Mouse (Mus musculus) G1E (cell line): Measurements from ENCODE around the gene Casc4. TPM values are rescaled to one million over a fixed set of nuclear protein-coding genes. Genes with fewer than 3 reads are reported as not detected.

Experiments used
- ATAC-seq: 2 replicates; pipeline ENCODE4 v1.8.0; 2016; ENCODE audit warnings: mild to moderate bottlenecking; ENCODE audit not compliant: insufficient number of reproducible peaks, poor library complexity, low FRiP score, severe bottlenecking; ENCODE audit errors: extremely low read depth
- DNase-seq: peaks from one replicate; pipeline ENCODE4 v3.0.0; 2012; ENCODE audit warnings: low spot score
- H3K27me3 ChIP-seq: 2 replicates; pipeline ENCODE4 v1.6.1; 2012; ENCODE audit warnings: mild to moderate bottlenecking, low read length, inconsistent platforms; ENCODE audit not compliant: insufficient read depth
- H3K36me3 ChIP-seq: replicated peaks from 2 replicates; pipeline ENCODE3; 2012; ENCODE audit warnings: mild to moderate bottlenecking, inconsistent platforms
- H3K4me1 ChIP-seq: 2 replicates; pipeline ENCODE4 v1.6.1; 2012; ENCODE audit warnings: low read depth, low read length, inconsistent platforms, mixed read lengths; ENCODE audit not compliant: insufficient read depth
- H3K4me3 ChIP-seq: 2 replicates; pipeline ENCODE4 v1.5.1; 2012; ENCODE audit warnings: low read depth, mild to moderate bottlenecking, inconsistent platforms, low read length, moderate library complexity, mixed read lengths
- H3K9me3 ChIP-seq: replicated peaks from 2 replicates; pipeline ENCODE4 v1.6.1; 2012; ENCODE audit warnings: inconsistent platforms
- CTCF ChIP-seq: IDR thresholded peaks from 2 replicates; pipeline ENCODE4 v1.5.1; 2012; ENCODE audit warnings: low read depth, low read length, inconsistent platforms, mixed read lengths
- GATA1 ChIP-seq: IDR thresholded peaks from 2 replicates; pipeline ENCODE4 v1.6.1; 2012; ENCODE audit warnings: borderline replicate concordance, low read length, inconsistent platforms, mixed read lengths
- GATA2 ChIP-seq: IDR thresholded peaks from 2 replicates; pipeline ENCODE4 v1.6.1; 2012; ENCODE audit warnings: low read depth, low read length, inconsistent platforms, borderline replicate concordance
- POLR2AphosphoS5 ChIP-seq: IDR thresholded peaks from 2 replicates; pipeline ENCODE4 v1.6.1; 2012; ENCODE audit warnings: low read depth, low read length, inconsistent platforms; ENCODE audit not compliant: insufficient replicate concordance
- TAL1 ChIP-seq: conservative IDR thresholded peaks from 2 replicates; pipeline ENCODE4 v1.6.1; 2012; ENCODE audit warnings: low read depth, low read length, inconsistent platforms, mixed read lengths
- polyA plus RNA-seq: library from polyadenylated mRNA; stranded (reverse); fragments of >175 nt; gene quantifications from 2 replicates; pipeline ENCODE4 v1.2.3, GENCODE M21; 2012
- total RNA-seq, 2 experiments: library from RNA; stranded (forward) in 1 of 2; stranded (reverse) in 1 of 2; fragments of 200-1000 nt in 1 of 2; fragments of >200 nt in 1 of 2; fragmentation: Nextera tagmentation in 1 of 2; gene quantifications; 2 replicates each; pipeline ENCODE4 v1.2.3; 2014 to 2017

Gene Casc4
- total RNA-seq (2014; fragmentation: Nextera tagmentation) (51.8 and 75.4 TPM in 2 replicates), total RNA-seq (2017) (34.2 and 38.6 TPM in 2 replicates), polyA plus RNA-seq (14.3 and 16.9 TPM in 2 replicates)

GRCm38 (mm10) chr2:121866632-121867050 lies at the start of gene Casc4:
Gene Casc4 (plus strand): TSS chr2:121866970.
- H3K9me3 ChIP-seq: no peaks in the 10 kb centered on the region
- TF ChIP-seq GATA1 (no peak), POLR2AphosphoS5 (no peak), TAL1 (no peak), CTCF (no peak), GATA2 (no peak)
- H3K4me1 ChIP-seq: peaks cover 16% of the 10 kb centered on the region
- DNase-seq (peak; percentile 95), ATAC-seq (peak; percentile 86)
- peak within 1 kb of the TSS; percentile 94 for H3K4me3 ChIP-seq
- peaks cover 20% of the 10 kb centered on the region for H3K36me3 ChIP-seq
- peaks cover 10% of the 10 kb centered on the region for H3K27me3 ChIP-seq

- DNase-seq (no peak), ATAC-seq (no peak)
- H3K27me3 ChIP-seq: peaks cover 3% of the 10 kb centered on the region; the same call in 1 of the 2 replicates
- H3K9me3 ChIP-seq: peaks cover 4% of the 10 kb centered on the region
- TF ChIP-seq GATA2 (no peak), GATA1 (no peak), TAL1 (no peak), POLR2AphosphoS5 (no peak), CTCF (no peak)
- peaks cover 13% of the 10 kb centered on the region for H3K4me1 ChIP-seq
- H3K36me3 ChIP-seq: no peaks in the 10 kb centered on the region
- no peak overlapping the region for H3K4me3 ChIP-seq
Measured at GRCm38 (mm10) chr2:121821787-121822186, 45.0 kb upstream of the Casc4 start.

GRCm38 (mm10) chr2:121824653-121825052 lies 42.1 kb upstream of the Casc4 start:
- TF ChIP-seq POLR2AphosphoS5 (no peak), CTCF (no peak), TAL1 (no peak), GATA1 (no peak), GATA2 (no peak)
- Histone ChIP-seq H3K4me3 (no peak overlapping the region), H3K4me1 (peaks cover 13% of the 10 kb centered on the region), H3K27me3 (no peaks in the 10 kb centered on the region), H3K9me3 (peaks cover 4% of the 10 kb centered on the region), H3K36me3 (no peaks in the 10 kb centered on the region)
- DNase-seq (no peak), ATAC-seq (no peak)

- DNase-seq: no peak
- no peak overlapping the region for H3K4me3 ChIP-seq
- no peak for ATAC-seq
- no peaks in the 10 kb centered on the region for H3K36me3 ChIP-seq
- H3K27me3 ChIP-seq: no peaks in the 10 kb centered on the region
- peaks cover 4% of the 10 kb centered on the region for H3K9me3 ChIP-seq
- TF ChIP-seq TAL1: no peak
- no peak for TF ChIP-seq GATA2
- TF ChIP-seq GATA1: no peak
- no peak for TF ChIP-seq CTCF
- no peak for TF ChIP-seq POLR2AphosphoS5
- H3K4me1 ChIP-seq: peaks cover 13% of the 10 kb centered on the region
Measured at GRCm38 (mm10) chr2:121826189-121826588, 40.6 kb upstream of the Casc4 start.

GRCm38 (mm10) chr2:121828411-121828810 lies 38.4 kb upstream of the Casc4 start:
- TF ChIP-seq GATA1 (no peak), POLR2AphosphoS5 (no peak), CTCF (no peak), TAL1 (no peak)

GRCm38 (mm10) chr2:121832484-121832894 lies 34.3 kb upstream of the Casc4 start:
- no peak for TF ChIP-seq GATA1
- no peak for TF ChIP-seq GATA2
- no peak for TF ChIP-seq POLR2AphosphoS5
- TF ChIP-seq CTCF: peak; percentile 16; the same call in 1 of the 2 replicates
- TF ChIP-seq TAL1: no peak
- Histone ChIP-seq H3K9me3 (no peaks in the 10 kb centered on the region), H3K4me1 (peaks cover 14% of the 10 kb centered on the region), H3K27me3 (no peaks in the 10 kb centered on the region), H3K4me3 (no peak overlapping the region), H3K36me3 (no peaks in the 10 kb centered on the region)
- ATAC-seq (peak; percentile 73), DNase-seq (peak; percentile 53)

More at GRCm38 (mm10) chr2:121828411-121828810, 38.4 kb upstream of the Casc4 start:
- DNase-seq: no peak
- no peak overlapping the region for H3K4me3 ChIP-seq
- ATAC-seq: no peak
- no peaks in the 10 kb centered on the region for H3K27me3 ChIP-seq
- H3K36me3 ChIP-seq: no peaks in the 10 kb centered on the region
- peaks cover 23% of the 10 kb centered on the region for H3K4me1 ChIP-seq
- no peaks in the 10 kb centered on the region for H3K9me3 ChIP-seq

GRCm38 (mm10) chr2:121834926-121835325 lies 31.8 kb upstream of the Casc4 start:
- Histone ChIP-seq H3K9me3 (no peaks in the 10 kb centered on the region), H3K36me3 (no peaks in the 10 kb centered on the region), H3K4me3 (no peak overlapping the region), H3K4me1 (peaks cover 10% of the 10 kb centered on the region), H3K27me3 (no peaks in the 10 kb centered on the region; the same call in 1 of the 2 replicates)
- DNase-seq (no peak), ATAC-seq (no peak)
- TF ChIP-seq TAL1 (no peak), POLR2AphosphoS5 (no peak), GATA2 (no peak)
